Mouse (Mus musculus): ENCODE results near the gene Cxcl15. TPM values are rescaled to one million over a fixed set of nuclear protein-coding genes. Genes with fewer than 3 reads are reported as not detected.

Cxcl15 gene
- 1.9 and 2.3 TPM in 2 replicates for polyA plus RNA-seq (2015; fragmentation: Nextera tagmentation; extraction: Ambion mirVana)

DNA sequence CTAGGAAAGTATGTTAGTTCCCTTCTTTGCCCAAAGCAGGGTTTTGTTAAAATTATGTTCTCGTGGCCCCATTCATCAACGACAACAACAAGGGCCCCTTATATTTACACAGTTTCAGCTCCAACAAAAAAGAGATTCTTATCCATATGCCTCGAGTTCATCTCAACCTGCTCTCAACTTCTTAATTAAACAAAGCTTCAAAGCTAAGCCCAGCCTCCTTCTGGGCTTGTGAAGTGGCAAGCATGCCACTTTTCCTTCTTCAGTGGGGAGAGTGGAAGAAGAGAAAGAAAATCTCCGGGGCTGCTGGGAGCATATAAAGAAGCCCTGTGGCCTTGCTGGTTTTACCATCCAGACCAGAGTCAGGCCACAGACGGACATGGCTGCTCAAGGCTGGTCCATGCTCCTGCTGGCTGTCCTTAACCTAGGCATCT is at the start of gene Cxcl15:
TSS of gene Cxcl15 (plus strand) at position 340 of the 431 bp plus-strand sequence.
- no peaks in the 10 kb centered on the region for H3K4me1 ChIP-seq (ENCODE audit: control insufficient read depth, insufficient read depth, low read length)
- H3K27me3 ChIP-seq (ENCODE audit: control insufficient read depth, insufficient read depth, low read length) = no peaks in the 10 kb centered on the region
- no peak within 1 kb of the TSS for H3K9ac ChIP-seq (ENCODE audit: low read length)
- WGBS = 43% methylated on average over 5 of the region's 5 CpGs
- H3K4me2 ChIP-seq (ENCODE audit: low read depth, low read length) = no peak within 1 kb of the TSS
- no peak within 1 kb of the TSS for H3K27ac ChIP-seq (ENCODE audit: low read length)
- ATAC-seq (ENCODE audit: insufficient read depth, low FRiP score) = peak; percentile 74; the same call in 1 of the 2 replicates
- no peaks in the 10 kb centered on the region for H3K9me3 ChIP-seq (replicated peaks; ENCODE audit: control insufficient read depth, low read length)
- H3K36me3 ChIP-seq (ENCODE audit: control insufficient read depth, insufficient read depth, low read length) = no peaks in the 10 kb centered on the region
- H3K4me3 ChIP-seq (replicated peaks; ENCODE audit: low read length) = no peak within 1 kb of the TSS

DNA sequence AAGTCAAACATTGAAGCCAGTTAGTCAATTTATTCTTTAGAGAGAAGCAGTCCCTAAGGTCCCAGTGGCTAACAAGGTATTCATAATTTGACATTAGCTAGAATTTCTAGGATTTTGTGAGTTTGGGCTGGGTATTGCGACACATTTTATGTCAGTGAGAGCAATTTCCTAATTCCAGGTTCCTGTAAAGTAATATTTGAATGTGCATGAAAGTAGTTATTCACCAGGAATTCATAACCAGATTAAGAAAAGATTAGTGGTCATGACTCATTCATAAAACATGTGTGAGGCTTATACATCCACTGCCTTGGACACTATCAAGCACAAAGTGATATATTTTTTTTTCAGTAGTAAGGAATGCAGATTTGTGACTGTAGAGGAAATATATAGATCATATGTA is 40.4 kb upstream of the Cxcl15 start:
- no peak overlapping the region for H3K9ac ChIP-seq (ENCODE audit: low read length)
- H3K27ac ChIP-seq (ENCODE audit: low read length) = no peak overlapping the region
- no peak overlapping the region for H3K4me2 ChIP-seq (ENCODE audit: low read depth, low read length)
- no peak for ATAC-seq (ENCODE audit: insufficient read depth, low FRiP score)
- 78% methylated on average over 1 of the region's 1 CpGs for WGBS
- no peaks in the 10 kb centered on the region for H3K36me3 ChIP-seq (ENCODE audit: control insufficient read depth, insufficient read depth, low read length)
- no peaks in the 10 kb centered on the region for H3K27me3 ChIP-seq (ENCODE audit: control insufficient read depth, insufficient read depth, low read length)
- H3K4me3 ChIP-seq (replicated peaks; ENCODE audit: low read length) = no peak overlapping the region
- no peaks in the 10 kb centered on the region for H3K9me3 ChIP-seq (replicated peaks; ENCODE audit: control insufficient read depth, low read length)
- H3K4me1 ChIP-seq (ENCODE audit: control insufficient read depth, insufficient read depth, low read length) = peaks cover 8% of the 10 kb centered on the region

DNA sequence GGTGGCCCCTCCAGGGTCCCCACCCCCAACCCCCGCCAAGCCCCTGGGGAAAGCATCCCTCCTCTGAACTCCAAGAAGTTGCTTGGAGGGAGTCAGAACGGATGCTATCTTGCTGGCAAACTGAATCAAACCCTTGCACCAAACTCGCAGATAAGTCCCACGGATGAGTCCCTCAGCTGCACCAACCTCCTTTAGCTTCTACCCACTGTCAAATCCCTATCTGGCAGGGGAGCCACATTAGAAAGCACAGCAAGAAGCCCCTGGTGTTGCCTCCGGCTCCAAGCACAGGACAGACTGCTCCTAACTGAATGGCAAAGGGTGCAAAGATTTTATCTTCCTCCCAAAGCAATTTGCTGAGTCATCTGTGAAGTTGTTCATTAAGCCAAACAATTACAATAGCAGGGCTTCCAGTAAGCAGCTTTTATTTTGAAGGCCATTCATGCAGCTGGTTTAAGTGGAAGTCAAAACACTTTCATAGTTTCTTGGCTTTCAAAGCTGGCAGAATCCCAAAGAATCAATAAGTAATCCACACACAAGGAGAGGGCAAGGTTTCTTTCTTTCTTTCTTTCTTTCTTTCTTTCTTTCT is 36.2 kb upstream of the Cxcl15 start:
- H3K36me3 ChIP-seq (ENCODE audit: control insufficient read depth, insufficient read depth, low read length) = no peaks in the 10 kb centered on the region
- H3K27me3 ChIP-seq (ENCODE audit: control insufficient read depth, insufficient read depth, low read length) = peaks cover 9% of the 10 kb centered on the region; the same call in 1 of the 2 replicates
- ATAC-seq (ENCODE audit: insufficient read depth, low FRiP score) = no peak
- no peaks in the 10 kb centered on the region for H3K9me3 ChIP-seq (replicated peaks; ENCODE audit: control insufficient read depth, low read length)
- peaks cover 17% of the 10 kb centered on the region for H3K4me1 ChIP-seq (ENCODE audit: control insufficient read depth, insufficient read depth, low read length)
- WGBS = 33% methylated on average over 5 of the region's 5 CpGs
- H3K4me2 ChIP-seq (ENCODE audit: low read depth, low read length) = no peak overlapping the region
- no peak overlapping the region; the same call in 1 of the 2 replicates for H3K9ac ChIP-seq (ENCODE audit: low read length)
- H3K4me3 ChIP-seq (replicated peaks; ENCODE audit: low read length) = no peak overlapping the region
- H3K27ac ChIP-seq (ENCODE audit: low read length) = no peak overlapping the region

DNA sequence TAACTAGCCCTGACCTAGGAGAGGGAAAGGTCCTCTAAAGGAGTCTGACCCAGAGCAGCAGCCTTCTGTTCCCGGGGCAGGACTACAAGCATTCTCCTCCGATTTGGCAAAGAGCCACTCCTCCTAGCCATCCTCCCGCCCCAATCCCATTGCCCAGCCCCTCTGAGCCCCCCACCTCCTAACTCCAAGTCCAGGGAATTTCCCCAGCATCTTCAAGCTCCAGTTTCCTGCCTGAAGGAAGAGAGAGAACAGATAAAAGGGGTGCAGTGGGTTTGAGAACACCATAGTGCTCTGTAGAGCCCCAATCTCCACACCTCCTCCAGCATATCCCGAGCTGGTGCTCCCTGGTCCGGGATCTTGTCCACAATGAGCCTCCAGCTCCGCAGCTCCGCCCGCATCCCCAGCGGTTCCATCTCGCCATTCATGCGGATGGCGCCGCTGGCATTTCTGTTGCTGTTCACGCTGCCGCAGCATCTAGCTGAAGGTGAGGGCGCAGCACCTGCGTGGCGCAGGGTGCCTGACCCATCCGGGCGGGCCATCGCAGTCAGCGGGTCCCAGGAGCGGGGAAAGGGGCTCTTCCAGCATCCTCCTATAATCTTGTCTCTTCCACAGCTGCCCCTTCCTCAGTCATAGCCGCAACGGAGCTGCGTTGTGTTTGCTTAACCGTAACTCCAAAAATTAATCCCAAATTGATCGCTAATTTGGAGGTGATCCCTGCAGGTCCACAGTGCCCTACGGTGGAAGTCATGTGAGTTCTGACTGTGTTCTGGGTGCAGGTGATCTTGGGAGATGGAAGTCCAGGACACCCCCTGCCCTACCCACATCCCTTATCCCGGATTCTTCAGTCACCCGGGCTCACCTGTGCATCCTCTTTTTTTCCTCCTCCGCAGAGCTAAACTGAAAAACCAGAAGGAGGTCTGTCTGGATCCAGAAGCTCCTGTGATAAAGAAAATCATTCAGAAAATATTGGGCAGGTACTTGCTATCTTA is 35.0 kb upstream of the Cxcl15 start, which contains the start of gene Cxcl5:
TSS of gene Cxcl5 (plus strand) at position 284 of the 989 bp plus-strand sequence.
- Histone ChIP-seq H3K36me3 (ENCODE audit: control insufficient read depth, insufficient read depth, low read length) (no peaks in the 10 kb centered on the region), H3K4me1 (ENCODE audit: control insufficient read depth, insufficient read depth, low read length) (peaks cover 17% of the 10 kb centered on the region), H3K9ac (ENCODE audit: low read length) (peak within 1 kb of the TSS; percentile 57), H3K27ac (ENCODE audit: low read length) (no peak within 1 kb of the TSS), H3K27me3 (ENCODE audit: control insufficient read depth, insufficient read depth, low read length) (peaks cover 9% of the 10 kb centered on the region; the same call in 1 of the 2 replicates), H3K4me3 (replicated peaks; ENCODE audit: low read length) (peak within 1 kb of the TSS; percentile 42), H3K4me2 (ENCODE audit: low read depth, low read length) (peak within 1 kb of the TSS; percentile 59), H3K9me3 (replicated peaks; ENCODE audit: control insufficient read depth, low read length) (no peaks in the 10 kb centered on the region)
- WGBS = 4% methylated on average over 32 of the region's 32 CpGs
- ATAC-seq (ENCODE audit: insufficient read depth, low FRiP score) = no peak

DNA sequence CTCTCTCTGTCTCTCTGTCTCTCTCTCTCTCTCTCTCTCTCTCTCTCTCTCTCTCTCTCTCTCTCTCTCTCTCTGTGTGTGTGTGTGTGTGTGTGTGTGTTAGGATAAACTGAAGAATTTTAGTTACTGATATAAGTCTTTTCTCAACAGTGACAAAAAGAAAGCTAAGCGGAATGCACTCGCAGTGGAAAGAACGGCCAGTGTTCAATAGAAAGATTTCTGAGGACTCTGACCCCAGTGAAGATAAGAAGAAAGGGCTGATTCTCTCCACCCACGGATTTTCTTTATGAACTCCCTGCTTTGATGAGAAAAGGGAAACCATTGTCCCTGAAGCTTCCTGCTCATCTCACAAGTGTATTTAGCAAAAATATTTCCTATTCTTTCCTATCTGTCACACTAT is 34.0 kb upstream of the Cxcl15 start:
- Histone ChIP-seq H3K4me2 (ENCODE audit: low read depth, low read length) (no peak overlapping the region), H3K4me1 (ENCODE audit: control insufficient read depth, insufficient read depth, low read length) (peaks cover 17% of the 10 kb centered on the region), H3K27me3 (ENCODE audit: control insufficient read depth, insufficient read depth, low read length) (peaks cover 9% of the 10 kb centered on the region; the same call in 1 of the 2 replicates), H3K4me3 (replicated peaks; ENCODE audit: low read length) (no peak overlapping the region), H3K36me3 (ENCODE audit: control insufficient read depth, insufficient read depth, low read length) (no peaks in the 10 kb centered on the region), H3K9ac (ENCODE audit: low read length) (no peak overlapping the region), H3K9me3 (replicated peaks; ENCODE audit: control insufficient read depth, low read length) (no peaks in the 10 kb centered on the region), H3K27ac (ENCODE audit: low read length) (no peak overlapping the region)
- ATAC-seq (ENCODE audit: insufficient read depth, low FRiP score) = no peak
- 34% methylated on average over 4 of the region's 4 CpGs for WGBS

DNA sequence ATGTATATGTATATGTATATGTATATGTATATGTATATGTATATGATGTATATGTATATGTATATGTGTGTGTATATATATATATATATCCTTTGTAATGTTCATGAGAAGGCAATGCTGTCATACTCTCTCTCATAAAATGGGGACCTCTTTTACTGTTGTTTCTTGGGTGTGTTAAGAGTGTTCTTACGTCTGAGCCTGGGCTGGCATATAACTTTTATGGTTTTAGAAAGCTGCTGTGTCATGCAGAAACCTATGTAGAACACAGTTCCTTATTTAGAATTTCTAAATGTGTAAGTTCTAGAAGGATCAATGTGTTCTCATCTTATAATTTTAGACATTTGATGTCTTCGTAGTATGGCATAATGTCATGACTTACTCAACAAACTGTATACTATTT is 33.5 kb upstream of the Cxcl15 start:
- 88% methylated on average over 2 of the region's 2 CpGs for WGBS
- Histone ChIP-seq H3K9me3 (replicated peaks; ENCODE audit: control insufficient read depth, low read length) (no peaks in the 10 kb centered on the region), H3K27me3 (ENCODE audit: control insufficient read depth, insufficient read depth, low read length) (peaks cover 9% of the 10 kb centered on the region; the same call in 1 of the 2 replicates), H3K4me1 (ENCODE audit: control insufficient read depth, insufficient read depth, low read length) (peaks cover 17% of the 10 kb centered on the region), H3K4me2 (ENCODE audit: low read depth, low read length) (no peak overlapping the region), H3K9ac (ENCODE audit: low read length) (no peak overlapping the region), H3K4me3 (replicated peaks; ENCODE audit: low read length) (no peak overlapping the region), H3K36me3 (ENCODE audit: control insufficient read depth, insufficient read depth, low read length) (no peaks in the 10 kb centered on the region), H3K27ac (ENCODE audit: low read length) (no peak overlapping the region)
- no peak for ATAC-seq (ENCODE audit: insufficient read depth, low FRiP score)

DNA sequence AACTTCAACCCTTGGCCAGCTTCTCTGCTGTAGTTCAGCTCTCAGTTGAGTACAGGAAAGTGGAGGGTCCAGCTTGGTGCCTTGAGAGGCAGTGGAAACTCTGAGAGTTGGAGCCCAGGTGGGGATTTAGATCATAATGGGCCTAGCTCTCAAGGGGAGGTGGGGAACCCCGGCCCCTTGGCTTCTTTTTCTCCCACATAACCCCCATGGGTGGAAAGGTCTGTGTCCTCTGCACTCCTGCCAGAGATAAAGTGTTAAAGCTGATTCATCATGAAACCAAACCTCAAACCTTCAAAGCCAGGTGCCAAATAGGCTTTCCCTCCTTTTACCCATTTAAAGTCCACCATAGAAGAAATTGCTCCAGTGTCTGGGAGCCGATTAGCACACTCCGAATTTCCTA is 32.5 kb upstream of the Cxcl15 start:
- H3K4me3 ChIP-seq (replicated peaks; ENCODE audit: low read length) = no peak overlapping the region
- H3K4me1 ChIP-seq (ENCODE audit: control insufficient read depth, insufficient read depth, low read length) = peaks cover 17% of the 10 kb centered on the region
- H3K27ac ChIP-seq (ENCODE audit: low read length) = no peak overlapping the region
- H3K4me2 ChIP-seq (ENCODE audit: low read depth, low read length) = no peak overlapping the region
- 77% methylated on average over 3 of the region's 3 CpGs for WGBS
- H3K9ac ChIP-seq (ENCODE audit: low read length) = no peak overlapping the region
- peaks cover 9% of the 10 kb centered on the region; the same call in 1 of the 2 replicates for H3K27me3 ChIP-seq (ENCODE audit: control insufficient read depth, insufficient read depth, low read length)
- no peaks in the 10 kb centered on the region for H3K9me3 ChIP-seq (replicated peaks; ENCODE audit: control insufficient read depth, low read length)
- ATAC-seq (ENCODE audit: insufficient read depth, low FRiP score) = no peak
- no peaks in the 10 kb centered on the region for H3K36me3 ChIP-seq (ENCODE audit: control insufficient read depth, insufficient read depth, low read length)

DNA sequence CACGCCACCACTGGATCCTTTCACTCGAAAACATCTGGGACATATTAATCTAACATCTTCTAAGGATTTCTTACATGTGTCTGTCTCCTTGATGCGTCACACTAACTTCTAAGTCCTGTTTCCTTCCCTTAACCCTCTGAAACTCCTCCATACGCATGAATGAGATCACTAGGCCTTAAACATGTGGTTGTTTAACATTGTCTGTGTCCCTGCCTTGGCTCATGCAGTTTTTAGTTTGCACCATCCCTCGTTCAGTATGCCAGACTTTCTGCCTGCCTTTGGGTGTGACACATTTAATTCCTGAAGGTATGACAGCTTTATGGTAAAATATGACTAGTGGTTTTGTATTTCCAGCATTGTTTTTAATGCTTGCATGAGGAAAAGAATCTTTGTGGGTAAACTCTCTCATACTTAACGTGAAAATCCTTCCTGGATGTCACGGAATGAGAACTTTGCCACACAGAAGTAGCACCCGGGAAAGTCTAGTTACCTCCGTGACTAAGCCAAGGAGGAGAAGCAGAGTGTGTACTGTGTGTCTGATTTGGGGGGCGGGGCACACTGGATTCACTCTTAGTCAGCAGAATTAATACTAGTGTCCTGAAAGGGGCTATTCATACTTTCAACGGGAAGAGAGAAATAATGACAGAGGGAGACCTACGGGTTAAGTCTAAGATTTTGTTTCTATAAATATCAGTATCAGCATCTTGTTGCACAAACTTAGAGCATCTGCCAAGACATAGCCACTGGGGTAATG is 30.2 kb upstream of the Cxcl15 start:
- Histone ChIP-seq H3K9ac (ENCODE audit: low read length) (no peak overlapping the region), H3K27me3 (ENCODE audit: control insufficient read depth, insufficient read depth, low read length) (peaks cover 9% of the 10 kb centered on the region; the same call in 1 of the 2 replicates), H3K36me3 (ENCODE audit: control insufficient read depth, insufficient read depth, low read length) (no peaks in the 10 kb centered on the region), H3K4me3 (replicated peaks; ENCODE audit: low read length) (no peak overlapping the region), H3K27ac (ENCODE audit: low read length) (no peak overlapping the region), H3K4me1 (ENCODE audit: control insufficient read depth, insufficient read depth, low read length) (peaks cover 8% of the 10 kb centered on the region), H3K9me3 (replicated peaks; ENCODE audit: control insufficient read depth, low read length) (no peaks in the 10 kb centered on the region), H3K4me2 (ENCODE audit: low read depth, low read length) (no peak overlapping the region)
- ATAC-seq (ENCODE audit: insufficient read depth, low FRiP score) = peak; percentile 21; the same call in 1 of the 2 replicates
- WGBS = 61% methylated on average over 12 of the region's 12 CpGs

All from stomach, embryonic 16.5 days (tissue).